Mouse (Mus musculus) stomach, embryonic 15.5 days (tissue): ENCODE results near the gene Vti1a. TPM values are rescaled to one million over a fixed set of nuclear protein-coding genes. Genes with fewer than 3 reads are reported as not detected.
A peak's percentile ranks its signal among the peaks of the same experiment; 100 is the strongest.

Experiments
- ATAC-seq: fragments of 200-750 bp; cut with Nextera tagmentation; 2 replicates; pipeline ENCODE4 v1.8.0; 2017; ENCODE audit warnings: low read depth, moderate number of reproducible peaks, moderate TSS enrichment; ENCODE audit not compliant: insufficient read depth, low FRiP score
- H3K27ac ChIP-seq: fragments of 300-500 bp; sonication (generic); 2 replicates; pipeline ENCODE4 v1.5.1; 2015; ENCODE audit warnings: mild to moderate bottlenecking, inconsistent platforms
- H3K27me3 ChIP-seq: fragments of 300-500 bp; sonication (generic); replicated peaks from 2 replicates; pipeline ENCODE4 v1.6.1; 2015; ENCODE audit warnings: inconsistent platforms
- H3K36me3 ChIP-seq: fragments of 300-500 bp; sonication (generic); 2 replicates; pipeline ENCODE4 v1.6.1; 2015; ENCODE audit warnings: inconsistent platforms
- H3K4me1 ChIP-seq: fragments of 300-500 bp; sonication (generic); 2 replicates; pipeline ENCODE4 v1.6.1; 2015; ENCODE audit warnings: inconsistent platforms
- H3K4me2 ChIP-seq: fragments of 300-500 bp; sonication (generic); 2 replicates; pipeline ENCODE4 v1.6.1; 2015; ENCODE audit warnings: mild to moderate bottlenecking, inconsistent platforms
- H3K4me3 ChIP-seq: fragments of 300-500 bp; sonication (generic); replicated peaks from 2 replicates; pipeline ENCODE4 v1.5.1; 2015; ENCODE audit warnings: inconsistent platforms
- H3K9ac ChIP-seq: fragments of 300-500 bp; sonication (generic); 2 replicates; pipeline ENCODE4 v1.6.1; 2015; ENCODE audit warnings: inconsistent platforms
- H3K9me3 ChIP-seq: fragments of 300-500 bp; sonication (generic); 2 replicates; pipeline ENCODE4 v1.6.1; 2016; ENCODE audit warnings: inconsistent platforms
- WGBS: fragments of 180-500 bp; shearing (Covaris S2); methylation state at CpG from one replicate; pipeline ENCODE4 v1.1.7; 2015; 5-methylcytosine and 5-hydroxymethylcytosine counted together
- polyA plus RNA-seq: library from polyadenylated mRNA; unstranded; fragments of >200 nt; fragmentation: Nextera tagmentation; extraction: Ambion mirVana; gene quantifications from 2 replicates; pipeline ENCODE4 v1.2.1, GENCODE M21; 2015

Gene Vti1a
- polyA plus RNA-seq, 1 experiment from 2014 or later: 23.5 TPM

DNA sequence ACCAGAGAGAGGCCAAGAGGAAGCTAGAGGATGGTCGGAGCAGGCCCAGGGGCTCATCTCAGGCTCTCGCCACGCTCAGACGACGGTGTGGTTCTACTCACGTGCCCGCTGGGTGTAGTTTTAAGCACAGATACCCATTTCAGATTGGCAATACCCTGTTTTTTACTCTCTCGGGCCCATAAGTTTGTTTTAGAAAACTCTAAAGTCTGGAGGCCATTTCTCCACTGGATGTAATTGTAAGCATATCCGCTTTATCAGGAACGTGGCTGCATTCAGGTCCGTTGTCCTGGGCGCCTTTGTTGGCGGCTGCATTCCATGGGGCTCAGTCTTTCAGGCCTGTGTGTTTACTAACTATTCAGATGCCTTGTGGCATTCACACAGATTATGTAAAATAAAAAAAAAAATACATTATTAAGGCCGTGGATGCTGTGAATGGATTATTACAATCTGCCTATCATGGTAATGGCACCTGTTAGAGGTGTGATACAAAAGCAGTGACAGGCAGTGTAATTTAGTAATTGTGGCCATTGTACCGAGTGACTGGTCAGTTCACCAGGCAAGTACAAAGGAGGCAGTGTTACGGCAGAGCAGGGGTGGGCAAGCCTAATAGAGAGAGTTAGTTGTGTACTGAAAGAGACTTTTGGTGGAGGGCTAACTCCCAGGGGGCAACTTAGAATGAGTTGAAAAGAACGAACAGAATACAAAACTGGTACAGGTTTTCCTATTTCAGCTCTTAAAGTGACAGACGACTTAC is 106.4 kb downstream of the Vti1a start:
- ATAC-seq: no peak
- Histone ChIP-seq H3K27ac (no peak overlapping the region), H3K36me3 (no peaks in the 10 kb centered on the region), H3K9me3 (no peaks in the 10 kb centered on the region), H3K4me3 (no peak overlapping the region), H3K4me1 (no peaks in the 10 kb centered on the region), H3K27me3 (no peaks in the 10 kb centered on the region), H3K9ac (no peak overlapping the region), H3K4me2 (no peak overlapping the region)
- 83% methylated on average over 18 of the region's 18 CpGs for WGBS

- WGBS: 90% methylated on average over 11 of the region's 11 CpGs
- no peak for ATAC-seq
- Histone ChIP-seq H3K4me3 (no peak overlapping the region), H3K36me3 (no peaks in the 10 kb centered on the region), H3K27me3 (no peaks in the 10 kb centered on the region), H3K9ac (no peak overlapping the region), H3K4me1 (no peaks in the 10 kb centered on the region), H3K4me2 (no peak overlapping the region), H3K9me3 (no peaks in the 10 kb centered on the region), H3K27ac (no peak overlapping the region)
Measured at GRCm38 (mm10) chr19:55423065-55423716, 107.1 kb downstream of the Vti1a start.

DNA sequence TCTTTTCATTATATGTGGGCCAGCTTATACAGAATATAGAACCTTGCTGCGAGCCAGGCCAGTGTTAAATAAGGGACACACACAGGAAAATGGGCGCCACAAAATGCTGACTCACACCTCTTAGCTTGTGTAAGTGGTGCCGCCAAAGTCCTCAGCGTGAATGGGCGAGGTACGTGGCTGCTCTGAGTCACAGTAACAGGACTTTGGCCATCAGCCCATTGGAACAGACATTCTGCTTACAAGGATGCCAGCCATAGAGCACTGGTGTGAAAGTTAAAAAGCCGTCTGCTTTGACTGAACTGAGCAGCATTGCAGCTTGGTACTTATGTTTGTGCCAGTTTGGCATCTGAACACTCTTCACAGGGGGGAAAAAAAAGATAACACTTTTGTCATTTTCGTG is 107.9 kb downstream of the Vti1a start:
- 61% methylated on average over 8 of the region's 8 CpGs for WGBS
- Histone ChIP-seq H3K9ac (no peak overlapping the region), H3K4me2 (no peak overlapping the region), H3K27ac (no peak overlapping the region), H3K36me3 (no peaks in the 10 kb centered on the region), H3K4me1 (no peaks in the 10 kb centered on the region), H3K27me3 (no peaks in the 10 kb centered on the region), H3K4me3 (no peak overlapping the region), H3K9me3 (no peaks in the 10 kb centered on the region)
- ATAC-seq: no peak

DNA sequence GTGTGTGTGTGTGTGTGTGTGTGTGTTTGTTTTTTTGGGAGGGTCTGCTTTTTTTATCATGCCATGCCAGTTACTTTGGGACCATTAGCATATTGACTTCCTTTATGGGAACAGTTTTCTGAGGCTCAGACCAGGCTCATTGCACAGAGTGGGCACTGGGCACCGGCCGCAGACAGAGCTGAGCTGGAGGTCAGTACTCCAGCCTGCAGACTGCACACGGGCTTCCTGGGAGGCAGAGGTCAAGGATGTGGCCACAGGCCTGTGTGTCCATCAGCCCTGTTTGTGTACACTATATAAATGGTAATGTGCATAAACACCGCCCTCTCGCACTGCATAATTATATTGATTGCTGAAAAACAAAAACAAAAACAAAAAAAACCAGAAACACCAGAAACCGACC is 108.4 kb downstream of the Vti1a start:
- Histone ChIP-seq H3K4me1 (no peaks in the 10 kb centered on the region), H3K9me3 (no peaks in the 10 kb centered on the region), H3K9ac (no peak overlapping the region), H3K4me3 (no peak overlapping the region), H3K36me3 (no peaks in the 10 kb centered on the region), H3K27ac (no peak overlapping the region), H3K4me2 (no peak overlapping the region), H3K27me3 (no peaks in the 10 kb centered on the region)
- WGBS: 82% methylated on average over 6 of the region's 6 CpGs
- no peak for ATAC-seq

GRCm38 (mm10) chr19:55440306-55440705 is 124.2 kb downstream of the Vti1a start:
- 78% methylated on average over 3 of the region's 3 CpGs for WGBS
- no peaks in the 10 kb centered on the region for H3K4me1 ChIP-seq
- H3K27me3 ChIP-seq: no peaks in the 10 kb centered on the region
- no peak for ATAC-seq
- H3K9ac ChIP-seq: no peak overlapping the region
- no peak overlapping the region for H3K4me3 ChIP-seq
- no peak overlapping the region for H3K27ac ChIP-seq
- H3K4me2 ChIP-seq: no peak overlapping the region
- H3K9me3 ChIP-seq: no peaks in the 10 kb centered on the region
- H3K36me3 ChIP-seq: no peaks in the 10 kb centered on the region

DNA sequence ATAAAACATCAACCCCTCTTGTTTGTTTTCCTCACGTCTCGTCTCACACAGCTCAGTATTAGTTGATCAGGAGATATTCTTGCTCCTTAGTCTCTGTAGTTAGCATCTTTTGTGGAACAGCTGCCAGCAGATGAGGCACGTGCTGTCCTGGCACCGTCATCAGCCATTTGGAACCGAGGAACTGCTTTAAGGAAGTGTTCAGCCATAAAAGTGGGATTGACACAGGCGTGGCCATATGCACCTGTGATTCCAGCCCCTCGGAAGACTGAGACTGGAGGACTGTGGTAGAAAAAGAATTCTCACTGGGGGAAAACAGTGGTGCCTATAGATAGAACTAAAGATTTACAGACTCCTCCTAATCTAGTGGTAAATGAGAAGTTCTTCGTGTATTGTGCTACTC is 127.5 kb downstream of the Vti1a start:
- Histone ChIP-seq H3K27ac (no peak overlapping the region), H3K36me3 (no peaks in the 10 kb centered on the region), H3K9ac (no peak overlapping the region), H3K4me2 (no peak overlapping the region), H3K4me1 (no peaks in the 10 kb centered on the region), H3K9me3 (no peaks in the 10 kb centered on the region), H3K27me3 (no peaks in the 10 kb centered on the region), H3K4me3 (no peak overlapping the region)
- ATAC-seq: no peak
- WGBS: 86% methylated on average over 8 of the region's 8 CpGs

DNA sequence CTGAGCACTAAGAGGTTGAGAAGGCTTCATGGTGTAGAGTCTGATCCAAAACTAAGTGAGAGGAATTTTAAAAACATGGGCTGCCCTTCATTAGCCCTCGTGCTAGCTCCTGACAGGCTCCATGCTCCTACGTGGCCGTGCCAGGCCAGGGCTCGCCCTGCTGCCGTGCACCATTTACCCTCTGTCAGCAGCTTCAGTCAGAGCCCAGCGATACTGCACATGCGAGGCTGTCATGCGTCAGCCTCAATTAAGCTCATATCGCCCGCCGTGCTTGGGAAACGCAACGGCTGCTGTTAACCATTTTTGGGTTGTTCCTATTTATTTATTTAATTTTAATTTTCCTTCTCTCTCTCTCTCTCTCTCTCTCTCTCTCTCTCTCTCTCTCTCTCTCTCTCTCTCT is 133.0 kb downstream of the Vti1a start:
- H3K9ac ChIP-seq: no peak overlapping the region
- H3K4me3 ChIP-seq: no peak overlapping the region
- H3K4me2 ChIP-seq: no peak overlapping the region
- H3K27me3 ChIP-seq: no peaks in the 10 kb centered on the region
- 60% methylated on average over 13 of the region's 13 CpGs for WGBS
- no peaks in the 10 kb centered on the region for H3K9me3 ChIP-seq
- no peak overlapping the region for H3K27ac ChIP-seq
- 0 out of 2 replicates have a peak, but pooled peaks cover 2% of the 10 kb centered on the region for H3K4me1 ChIP-seq
- 0 out of 2 replicates have a peak, but pooled peaks have one; percentile 47 for ATAC-seq
- no peaks in the 10 kb centered on the region for H3K36me3 ChIP-seq

GRCm38 (mm10) chr19:55449506-55449905 is 133.4 kb downstream of the Vti1a start:
- Histone ChIP-seq H3K4me1 (0 out of 2 replicates have a peak, but pooled peaks cover 2% of the 10 kb centered on the region), H3K4me2 (no peak overlapping the region), H3K27ac (no peak overlapping the region), H3K9ac (no peak overlapping the region), H3K9me3 (no peaks in the 10 kb centered on the region), H3K36me3 (no peaks in the 10 kb centered on the region), H3K27me3 (no peaks in the 10 kb centered on the region), H3K4me3 (no peak overlapping the region)
- no peak for ATAC-seq
- WGBS: 53% methylated on average over 6 of the region's 6 CpGs

- no peaks in the 10 kb centered on the region for H3K27me3 ChIP-seq
- H3K4me2 ChIP-seq: peak overlapping the region; percentile 41
- H3K27ac ChIP-seq: peak overlapping the region; percentile 40; the same call in 1 of the 2 replicates
- H3K36me3 ChIP-seq: no peaks in the 10 kb centered on the region
- WGBS: 37% methylated on average over 21 of the region's 21 CpGs
- ATAC-seq: no peak
- 0 out of 2 replicates have a peak, but pooled peaks cover 9% of the 10 kb centered on the region for H3K4me1 ChIP-seq
- no peak overlapping the region for H3K9ac ChIP-seq
- 0 out of 2 replicates have a peak overlapping the region, but pooled peaks have one; percentile 11 for H3K4me3 ChIP-seq
- H3K9me3 ChIP-seq: no peaks in the 10 kb centered on the region
Measured at GRCm38 (mm10) chr19:55456325-55457091, 140.4 kb downstream of the Vti1a start.

- H3K36me3 ChIP-seq: no peaks in the 10 kb centered on the region
- no peak overlapping the region for H3K4me3 ChIP-seq
- no peak for ATAC-seq
- H3K27me3 ChIP-seq: no peaks in the 10 kb centered on the region
- no peaks in the 10 kb centered on the region for H3K9me3 ChIP-seq
- H3K4me1 ChIP-seq: no peaks in the 10 kb centered on the region
- WGBS: 82% methylated on average over 12 of the region's 12 CpGs
- H3K27ac ChIP-seq: no peak overlapping the region
- H3K9ac ChIP-seq: no peak overlapping the region
- no peak overlapping the region for H3K4me2 ChIP-seq
Measured at GRCm38 (mm10) chr19:55461963-55462362, 145.9 kb downstream of the Vti1a start.

DNA sequence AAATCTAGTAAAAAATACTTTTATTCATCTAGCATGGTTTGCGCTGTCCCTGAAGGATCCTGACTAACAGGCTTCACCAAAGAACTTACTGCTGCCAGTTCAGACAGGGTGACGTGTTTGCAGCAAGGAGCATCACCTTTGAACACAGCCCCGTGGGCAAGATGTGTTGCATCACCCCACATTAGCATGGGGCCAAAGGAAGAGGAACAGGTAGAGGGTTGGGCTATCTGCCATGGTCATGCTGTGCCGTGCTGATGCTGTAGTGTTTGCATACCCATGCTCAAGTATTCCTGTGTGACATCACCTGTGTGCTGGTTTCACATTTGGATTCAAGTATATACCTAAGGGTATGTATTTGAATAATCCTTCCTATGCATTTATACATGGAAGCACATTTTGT is 147.6 kb downstream of the Vti1a start:
- no peaks in the 10 kb centered on the region for H3K36me3 ChIP-seq
- H3K27ac ChIP-seq: no peak overlapping the region
- no peak overlapping the region for H3K4me3 ChIP-seq
- WGBS: 83% methylated on average over 4 of the region's 4 CpGs
- H3K4me2 ChIP-seq: no peak overlapping the region
- no peaks in the 10 kb centered on the region for H3K27me3 ChIP-seq
- H3K9ac ChIP-seq: no peak overlapping the region
- H3K4me1 ChIP-seq: no peaks in the 10 kb centered on the region
- ATAC-seq: no peak
- no peaks in the 10 kb centered on the region for H3K9me3 ChIP-seq
